Mouse (Mus musculus): Measurements from ENCODE around the gene Disc1. TPM values are rescaled to one million over a fixed set of nuclear protein-coding genes. Genes with fewer than 3 reads are reported as not detected.

Gene Disc1
- polyA plus RNA-seq, 1 experiment from 2014 or later = 2.6 TPM

DNA sequence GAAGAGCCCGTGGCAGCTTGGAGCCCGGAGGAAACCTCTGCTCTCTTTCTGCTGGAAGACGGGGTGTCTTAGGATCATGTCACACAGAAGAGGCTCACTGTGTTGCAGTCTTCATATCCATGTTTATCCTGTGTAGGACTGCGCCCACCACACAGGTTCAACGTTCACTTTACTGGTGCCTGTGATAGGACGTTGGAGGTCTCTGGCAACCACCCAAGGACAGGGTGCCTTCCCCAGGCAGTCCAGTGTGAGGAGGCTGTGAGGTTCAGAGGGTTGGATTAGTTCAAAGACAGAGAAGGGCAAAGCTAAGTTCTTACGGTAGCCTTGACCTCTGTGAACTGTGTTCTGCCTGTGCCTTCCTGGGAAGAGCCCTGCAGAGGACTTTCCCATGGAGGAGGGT is 77.3 kb downstream of the Disc1 start:
- no peak overlapping the region for H3K4me3 ChIP-seq (ENCODE audit: low read length)
- 83% methylated on average over 7 of the region's 7 CpGs for WGBS

DNA sequence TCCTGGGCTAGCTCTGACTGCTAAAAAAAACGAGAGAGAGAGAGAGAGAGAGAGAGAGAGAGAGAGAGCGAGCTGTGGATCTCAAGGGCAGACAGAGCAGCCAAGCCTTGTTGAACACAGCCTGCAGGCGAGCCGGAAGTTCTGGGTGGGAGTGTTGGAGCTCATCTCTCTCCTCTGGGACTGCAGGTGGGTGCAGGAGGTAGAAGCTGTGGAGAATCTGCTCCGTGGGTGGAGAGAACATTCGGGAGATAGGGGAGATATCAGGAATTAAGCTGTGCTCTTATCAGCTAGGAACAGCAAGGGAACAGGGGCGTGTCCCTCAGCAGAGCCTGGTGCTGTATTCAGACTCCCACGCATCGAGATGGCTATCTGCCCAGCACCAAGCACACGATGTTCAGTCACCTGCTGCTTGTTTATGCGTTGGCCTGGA is 79.7 kb downstream of the Disc1 start:
- Histone ChIP-seq H3K27me3 (replicated peaks; ENCODE audit: control insufficient read depth, insufficient read depth, low read length) (no peaks in the 10 kb centered on the region; the same call in none of the 2 replicates), H3K9ac (ENCODE audit: low read depth, low read length) (no peak overlapping the region), H3K27ac (ENCODE audit: low read depth, low read length) (no peak overlapping the region), H3K4me2 (ENCODE audit: low read length) (no peak overlapping the region), H3K9me3 (ENCODE audit: control insufficient read depth, low read length) (no peaks in the 10 kb centered on the region), H3K4me3 (ENCODE audit: low read length) (no peak overlapping the region), H3K36me3 (ENCODE audit: control insufficient read depth, insufficient read depth, low read length) (no peaks in the 10 kb centered on the region), H3K4me1 (ENCODE audit: control insufficient read depth, insufficient read depth, low read depth, low read length) (peaks cover 10% of the 10 kb centered on the region)
- 69% methylated on average over 11 of the region's 11 CpGs for WGBS
- no peak for ATAC-seq

More for the DNA sequence above, 77.3 kb downstream of the Disc1 start:
- no peaks in the 10 kb centered on the region for H3K9me3 ChIP-seq (ENCODE audit: control insufficient read depth, low read length)
- no peak overlapping the region for H3K9ac ChIP-seq (ENCODE audit: low read depth, low read length)
- no peak overlapping the region for H3K4me2 ChIP-seq (ENCODE audit: low read length)
- no peak for ATAC-seq
- no peaks in the 10 kb centered on the region for H3K36me3 ChIP-seq (ENCODE audit: control insufficient read depth, insufficient read depth, low read length)
- H3K4me1 ChIP-seq (ENCODE audit: control insufficient read depth, insufficient read depth, low read depth, low read length) = peaks cover 9% of the 10 kb centered on the region
- no peaks in the 10 kb centered on the region; the same call in none of the 2 replicates for H3K27me3 ChIP-seq (replicated peaks; ENCODE audit: control insufficient read depth, insufficient read depth, low read length)
- no peak overlapping the region for H3K27ac ChIP-seq (ENCODE audit: low read depth, low read length)

GRCm38 (mm10) chr8:125134876-125135275 is 80.9 kb downstream of the Disc1 start:
- Histone ChIP-seq H3K36me3 (ENCODE audit: control insufficient read depth, insufficient read depth, low read length) (no peaks in the 10 kb centered on the region), H3K4me2 (ENCODE audit: low read length) (peak overlapping the region; percentile 19; the same call in 1 of the 2 replicates), H3K27ac (ENCODE audit: low read depth, low read length) (no peak overlapping the region), H3K4me3 (ENCODE audit: low read length) (no peak overlapping the region), H3K9me3 (ENCODE audit: control insufficient read depth, low read length) (no peaks in the 10 kb centered on the region), H3K9ac (ENCODE audit: low read depth, low read length) (peak overlapping the region; percentile 31; the same call in 1 of the 2 replicates), H3K27me3 (replicated peaks; ENCODE audit: control insufficient read depth, insufficient read depth, low read length) (no peaks in the 10 kb centered on the region; the same call in 1 of the 2 replicates), H3K4me1 (ENCODE audit: control insufficient read depth, insufficient read depth, low read depth, low read length) (peaks cover 19% of the 10 kb centered on the region)
- WGBS = 19% methylated on average over 10 of the region's 10 CpGs
- no peak for ATAC-seq

DNA sequence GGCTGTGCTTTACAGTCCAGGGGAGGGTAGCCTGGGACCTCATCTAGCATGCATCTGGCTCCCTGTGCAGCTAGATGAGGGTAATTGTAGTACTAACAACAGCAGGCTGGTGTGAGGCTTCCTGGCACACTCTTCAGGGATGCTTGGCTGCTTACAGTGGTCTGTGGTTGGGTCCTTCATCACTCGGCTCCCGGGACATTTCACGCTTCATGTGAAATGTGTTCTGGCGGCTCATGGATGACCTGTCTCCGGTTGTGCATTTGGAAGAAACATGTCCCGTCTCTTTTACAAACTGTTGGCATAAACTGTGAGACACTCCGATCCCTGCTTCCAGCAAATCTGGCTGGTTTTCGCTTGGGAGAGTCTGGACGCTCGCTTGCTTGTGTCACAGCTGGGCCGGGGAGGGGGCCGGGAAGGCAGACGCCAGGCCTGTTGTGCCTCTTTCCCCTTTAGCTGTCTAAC is 85.7 kb downstream of the Disc1 start:
- WGBS = 31% methylated on average over 13 of the region's 13 CpGs

DNA sequence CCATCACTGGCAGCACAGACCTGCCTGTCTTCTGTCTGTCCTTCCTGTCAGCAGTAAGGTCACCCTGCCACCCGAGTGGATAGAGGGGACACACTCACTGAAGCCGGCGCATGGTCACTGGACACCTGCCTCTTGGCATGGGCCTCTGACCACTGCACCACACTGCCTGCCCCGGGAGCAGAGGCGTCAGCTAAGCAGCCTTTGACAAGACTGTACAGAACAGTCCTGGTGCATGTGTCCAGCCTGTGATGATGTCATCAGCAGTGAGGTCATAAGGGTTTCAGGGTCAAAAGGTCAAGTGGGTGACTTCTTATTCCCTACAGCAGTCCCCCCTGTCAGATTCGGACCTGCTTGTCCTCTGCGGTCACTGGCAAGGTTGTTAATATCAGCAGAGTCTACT is 87.0 kb downstream of the Disc1 start:
- no peaks in the 10 kb centered on the region for H3K9me3 ChIP-seq (ENCODE audit: control insufficient read depth, low read length)
- peaks cover 14% of the 10 kb centered on the region for H3K4me1 ChIP-seq (ENCODE audit: control insufficient read depth, insufficient read depth, low read depth, low read length)
- no peaks in the 10 kb centered on the region for H3K27me3 ChIP-seq (replicated peaks; ENCODE audit: control insufficient read depth, insufficient read depth, low read length)
- no peak overlapping the region for H3K4me2 ChIP-seq (ENCODE audit: low read length)
- H3K4me3 ChIP-seq (ENCODE audit: low read length) = no peak overlapping the region
- no peak overlapping the region for H3K9ac ChIP-seq (ENCODE audit: low read depth, low read length)
- H3K27ac ChIP-seq (ENCODE audit: low read depth, low read length) = no peak overlapping the region
- WGBS = 85% methylated on average over 7 of the region's 7 CpGs
- no peak for ATAC-seq
- H3K36me3 ChIP-seq (ENCODE audit: control insufficient read depth, insufficient read depth, low read length) = no peaks in the 10 kb centered on the region

More for the DNA sequence above, 85.7 kb downstream of the Disc1 start:
- 0 out of 2 replicates have a peak overlapping the region, but pooled peaks have one; percentile 0 for H3K27ac ChIP-seq (ENCODE audit: low read depth, low read length)
- ATAC-seq = peak; percentile 88
- peaks cover 21% of the 10 kb centered on the region for H3K4me1 ChIP-seq (ENCODE audit: control insufficient read depth, insufficient read depth, low read depth, low read length)
- no peaks in the 10 kb centered on the region for H3K36me3 ChIP-seq (ENCODE audit: control insufficient read depth, insufficient read depth, low read length)
- no peak overlapping the region for H3K4me3 ChIP-seq (ENCODE audit: low read length)
- H3K27me3 ChIP-seq (replicated peaks; ENCODE audit: control insufficient read depth, insufficient read depth, low read length) = no peaks in the 10 kb centered on the region; the same call in 1 of the 2 replicates
- no peak overlapping the region for H3K9ac ChIP-seq (ENCODE audit: low read depth, low read length)
- no peaks in the 10 kb centered on the region for H3K9me3 ChIP-seq (ENCODE audit: control insufficient read depth, low read length)
- H3K4me2 ChIP-seq (ENCODE audit: low read length) = no peak overlapping the region

- Histone ChIP-seq H3K4me2 (ENCODE audit: low read length) (no peak overlapping the region), H3K27ac (ENCODE audit: low read depth, low read length) (no peak overlapping the region), H3K9me3 (ENCODE audit: control insufficient read depth, low read length) (no peaks in the 10 kb centered on the region), H3K36me3 (ENCODE audit: control insufficient read depth, insufficient read depth, low read length) (no peaks in the 10 kb centered on the region), H3K4me1 (ENCODE audit: control insufficient read depth, insufficient read depth, low read depth, low read length) (no peaks in the 10 kb centered on the region), H3K4me3 (ENCODE audit: low read length) (no peak overlapping the region), H3K27me3 (replicated peaks; ENCODE audit: control insufficient read depth, insufficient read depth, low read length) (no peaks in the 10 kb centered on the region; the same call in 1 of the 2 replicates), H3K9ac (ENCODE audit: low read depth, low read length) (no peak overlapping the region)
- WGBS = 49% methylated on average over 20 of the region's 20 CpGs
- peak; percentile 71 for ATAC-seq
Observed at GRCm38 (mm10) chr8:125156863-125157640, 103.1 kb downstream of the Disc1 start.

DNA sequence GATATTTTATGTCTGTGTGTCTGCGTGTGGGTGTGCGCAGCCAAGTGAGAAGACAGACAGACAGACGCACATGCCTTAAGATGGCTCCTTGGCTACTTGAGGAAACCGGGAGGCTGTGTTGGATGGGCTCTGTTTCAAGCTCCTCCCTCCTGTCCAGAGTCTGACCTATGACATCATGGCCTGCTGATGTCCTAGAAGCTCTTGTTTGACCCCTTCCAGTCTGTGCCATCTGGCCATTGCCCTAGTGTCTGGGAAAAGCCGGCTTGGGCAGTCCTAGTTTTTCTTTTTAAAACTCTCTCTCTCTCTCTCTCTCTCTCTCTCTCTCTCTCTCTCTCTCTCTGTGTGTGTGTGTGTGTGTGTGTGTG is 103.6 kb downstream of the Disc1 start:
- ATAC-seq = no peak
- no peaks in the 10 kb centered on the region for H3K4me1 ChIP-seq (ENCODE audit: control insufficient read depth, insufficient read depth, low read depth, low read length)
- H3K4me2 ChIP-seq (ENCODE audit: low read length) = no peak overlapping the region
- 72% methylated on average over 5 of the region's 5 CpGs for WGBS
- H3K4me3 ChIP-seq (ENCODE audit: low read length) = no peak overlapping the region
- no peak overlapping the region for H3K9ac ChIP-seq (ENCODE audit: low read depth, low read length)
- no peak overlapping the region for H3K27ac ChIP-seq (ENCODE audit: low read depth, low read length)
- H3K27me3 ChIP-seq (replicated peaks; ENCODE audit: control insufficient read depth, insufficient read depth, low read length) = no peaks in the 10 kb centered on the region; the same call in 1 of the 2 replicates
- H3K9me3 ChIP-seq (ENCODE audit: control insufficient read depth, low read length) = no peaks in the 10 kb centered on the region
- H3K36me3 ChIP-seq (ENCODE audit: control insufficient read depth, insufficient read depth, low read length) = no peaks in the 10 kb centered on the region

GRCm38 (mm10) chr8:125159387-125159786 is 105.4 kb downstream of the Disc1 start:
- no peak overlapping the region for H3K9ac ChIP-seq (ENCODE audit: low read depth, low read length)
- no peaks in the 10 kb centered on the region for H3K9me3 ChIP-seq (ENCODE audit: control insufficient read depth, low read length)
- no peak overlapping the region for H3K4me3 ChIP-seq (ENCODE audit: low read length)
- H3K4me1 ChIP-seq (ENCODE audit: control insufficient read depth, insufficient read depth, low read depth, low read length) = no peaks in the 10 kb centered on the region
- no peaks in the 10 kb centered on the region for H3K36me3 ChIP-seq (ENCODE audit: control insufficient read depth, insufficient read depth, low read length)
- H3K27ac ChIP-seq (ENCODE audit: low read depth, low read length) = no peak overlapping the region
- 20% methylated on average over 12 of the region's 12 CpGs for WGBS
- no peaks in the 10 kb centered on the region; the same call in 1 of the 2 replicates for H3K27me3 ChIP-seq (replicated peaks; ENCODE audit: control insufficient read depth, insufficient read depth, low read length)
- no peak overlapping the region for H3K4me2 ChIP-seq (ENCODE audit: low read length)
- no peak for ATAC-seq

- ATAC-seq = no peak
- Histone ChIP-seq H3K4me3 (ENCODE audit: low read length) (no peak overlapping the region), H3K9ac (ENCODE audit: low read depth, low read length) (no peak overlapping the region), H3K9me3 (ENCODE audit: control insufficient read depth, low read length) (no peaks in the 10 kb centered on the region), H3K27me3 (replicated peaks; ENCODE audit: control insufficient read depth, insufficient read depth, low read length) (no peaks in the 10 kb centered on the region; the same call in 1 of the 2 replicates), H3K4me2 (ENCODE audit: low read length) (no peak overlapping the region), H3K27ac (ENCODE audit: low read depth, low read length) (no peak overlapping the region), H3K36me3 (ENCODE audit: control insufficient read depth, insufficient read depth, low read length) (no peaks in the 10 kb centered on the region), H3K4me1 (ENCODE audit: control insufficient read depth, insufficient read depth, low read depth, low read length) (no peaks in the 10 kb centered on the region)
- 90% methylated on average over 10 of the region's 10 CpGs for WGBS
Observed at GRCm38 (mm10) chr8:125163491-125163890, 109.5 kb downstream of the Disc1 start.

All from hindbrain, embryonic 16.5 days (tissue).